Mouse (Mus musculus) A20 (cell line): ENCODE data around the gene Nova2.

ENCODE experiments used
- DNase-seq: peaks from one replicate; pipeline ENCODE4 v3.0.0-alpha.2; 2011; ENCODE audit warnings: low read depth, low spot score

Nova2 gene

DNA sequence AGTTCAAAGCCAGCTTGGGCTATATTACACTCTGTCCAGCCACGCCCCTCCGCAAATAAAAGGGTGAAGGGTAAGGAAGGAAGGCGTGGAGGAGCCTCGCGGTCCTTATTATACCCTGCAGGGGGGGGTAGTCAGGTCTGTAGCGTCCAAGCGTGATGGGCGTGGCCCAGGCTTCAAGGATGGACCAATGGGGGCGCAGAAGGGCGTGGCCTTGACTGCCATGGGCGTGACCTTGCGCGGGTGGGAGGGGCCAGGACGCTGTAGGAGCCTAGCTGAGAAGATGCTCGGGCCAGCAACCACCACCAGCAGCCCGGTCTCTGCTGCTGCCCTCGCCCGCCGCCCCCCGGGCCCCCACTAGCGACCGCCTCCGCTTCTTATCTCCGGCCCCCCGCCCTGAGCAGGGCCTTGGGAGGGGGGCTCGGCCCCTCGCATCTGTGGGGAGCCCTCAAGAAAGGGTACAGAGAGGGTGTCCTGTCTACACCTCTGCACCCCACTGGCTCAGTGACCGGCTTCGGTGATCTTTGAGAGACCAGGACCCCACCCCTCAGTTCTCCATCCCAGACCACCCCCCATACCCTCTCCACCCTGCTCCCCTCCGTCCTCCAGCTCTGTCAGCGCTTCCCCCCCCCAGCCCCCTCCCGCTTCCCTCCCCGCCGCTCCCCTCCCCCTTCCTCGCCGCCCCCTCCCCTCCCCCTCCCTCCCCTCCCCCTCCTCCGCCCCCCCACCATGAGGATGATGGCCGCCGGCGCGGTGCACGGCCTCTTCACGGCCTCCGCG is at the start of gene Nova2:
Gene Nova2, plus strand, starts transcription at position 727 of the 777 bp plus-strand sequence.
- DNase-seq, result peak; percentile 88

DNA sequence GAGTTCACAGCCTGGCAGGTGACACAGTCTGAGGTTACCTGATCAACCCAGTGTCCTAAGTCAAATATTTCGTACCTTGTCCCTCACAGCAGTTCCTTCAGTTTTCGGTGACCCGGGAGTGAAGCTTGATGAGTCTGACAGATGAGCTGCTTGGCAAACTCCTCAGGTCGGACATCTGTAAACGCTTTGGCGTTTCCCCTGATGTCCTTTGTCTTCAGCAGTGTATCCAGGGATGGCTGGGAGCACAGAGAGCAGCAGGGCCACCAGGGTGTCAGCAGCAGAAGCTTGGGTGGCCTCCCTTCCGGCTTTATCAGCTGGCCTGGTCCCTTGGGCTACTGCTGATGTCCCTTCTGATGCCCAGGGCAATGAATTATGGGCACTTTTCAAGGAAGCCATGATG is 47.0 kb upstream of the Nova2 start:
- DNase-seq, result no peak

- DNase-seq, result peak; percentile 71
These were observed 41.5 kb upstream of the Nova2 start for GRCm38 (mm10) chr7:18883991-18884744.

GRCm38 (mm10) chr7:18884745-18885422 is 40.8 kb upstream of the Nova2 start:
- DNase-seq, result no peak

DNA sequence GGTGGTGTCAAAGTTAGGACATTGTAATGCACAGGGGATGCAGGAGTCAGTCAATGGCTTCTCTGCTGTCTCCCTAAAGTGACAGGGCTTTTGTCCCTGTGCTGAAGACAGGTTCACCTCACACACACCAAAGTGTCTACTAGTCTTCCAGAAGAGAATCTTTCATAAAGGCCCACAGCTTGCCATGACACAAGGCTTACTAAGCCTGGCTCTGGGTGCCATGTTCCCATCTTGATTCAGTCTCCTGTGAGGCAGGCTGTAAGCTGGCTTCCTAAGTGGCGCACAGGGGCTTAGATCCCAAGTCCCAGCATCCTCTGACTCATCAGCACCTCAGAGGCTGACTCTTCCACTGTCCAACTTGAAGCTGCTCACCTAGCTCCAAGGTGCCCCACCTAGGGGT is 38.7 kb upstream of the Nova2 start:
- DNase-seq, result no peak

GRCm38 (mm10) chr7:18890848-18891247 is 34.8 kb upstream of the Nova2 start:
- DNase-seq, result no peak

- peak; percentile 86 for DNase-seq
These were observed 33.7 kb upstream of the Nova2 start for GRCm38 (mm10) chr7:18891872-18892599.

GRCm38 (mm10) chr7:18893009-18893408 is 32.7 kb upstream of the Nova2 start:
- DNase-seq, result no peak

DNA sequence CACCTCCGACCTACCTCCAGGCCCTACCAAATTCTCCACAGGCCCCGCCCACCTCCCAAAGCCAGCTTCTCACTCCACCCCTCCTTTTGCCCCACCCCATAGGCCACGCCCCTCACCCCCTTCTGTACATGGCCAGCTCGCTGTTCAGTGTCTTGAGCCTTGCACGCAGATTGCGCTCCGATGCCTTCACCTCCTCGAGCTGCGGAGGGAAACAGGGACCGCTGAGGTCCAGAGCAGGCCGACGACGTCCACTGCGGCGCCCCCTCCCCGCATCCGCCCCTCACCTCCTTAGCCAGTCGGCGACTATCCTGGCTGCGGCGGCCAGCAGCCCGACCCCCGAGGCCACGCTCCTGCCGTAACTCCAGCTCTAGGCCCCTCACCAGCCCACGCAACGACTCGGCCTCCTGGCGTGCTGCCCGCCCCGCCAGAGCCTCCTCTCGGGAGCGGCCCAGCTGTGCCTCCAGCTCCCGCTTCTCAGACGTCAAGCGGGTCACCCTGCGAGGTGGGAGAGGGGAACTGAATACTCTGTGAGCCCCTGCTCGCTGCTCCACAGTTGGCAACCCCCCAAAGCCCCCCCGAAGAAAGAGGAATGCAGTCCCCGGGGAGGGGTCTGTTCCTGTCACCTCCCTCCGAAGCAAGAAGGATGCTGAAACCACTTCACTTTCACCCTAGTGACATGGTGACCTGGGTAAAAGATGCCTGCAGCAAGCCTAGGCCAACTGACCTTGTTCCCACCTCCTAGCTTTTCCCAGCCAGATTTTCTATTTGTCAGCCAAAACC is 31.8 kb upstream of the Nova2 start:
- no peak for DNase-seq

DNA sequence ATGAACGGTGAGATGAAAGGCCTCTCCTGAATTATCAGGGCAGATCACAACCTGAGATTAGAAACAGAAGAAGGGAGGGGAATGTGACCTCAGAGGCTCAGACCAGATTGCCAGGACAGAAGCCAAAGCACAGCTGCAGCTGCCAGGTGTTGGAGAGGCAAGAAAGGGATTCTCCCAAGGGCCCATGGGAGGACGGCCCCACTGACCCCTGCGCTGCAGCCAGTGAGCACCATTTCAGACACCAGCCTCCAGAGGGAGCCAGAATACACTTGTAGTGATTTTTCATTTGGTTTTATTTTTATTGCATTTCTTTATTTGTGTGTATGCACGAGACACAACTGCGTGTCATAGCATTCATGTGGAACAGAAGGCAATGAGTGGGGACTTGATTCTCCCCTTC is 29.2 kb upstream of the Nova2 start:
- DNase-seq, result peak; percentile 81

DNA sequence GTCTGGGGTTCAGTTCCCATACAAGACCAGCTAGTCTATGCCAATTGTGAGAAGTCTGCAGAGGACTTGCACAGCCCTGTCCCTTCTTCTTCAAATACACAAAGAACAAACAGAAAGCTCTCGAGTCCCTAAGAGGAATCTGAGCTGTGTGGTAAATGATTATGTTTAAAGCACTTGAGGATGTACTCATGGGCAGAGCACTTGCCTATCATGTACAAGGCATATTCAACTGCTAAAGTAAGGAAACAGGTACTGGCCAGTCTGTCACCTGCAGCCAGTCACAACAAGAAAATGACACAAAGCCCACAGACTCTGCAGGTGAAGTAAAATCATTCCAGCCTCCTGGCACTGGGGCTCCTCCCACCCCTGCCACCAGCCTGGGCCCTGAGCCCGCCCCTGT is 25.2 kb upstream of the Nova2 start:
- no peak for DNase-seq

GRCm38 (mm10) chr7:18902486-18902885 is 23.2 kb upstream of the Nova2 start:
- DNase-seq, result peak; percentile 17

GRCm38 (mm10) chr7:18904971-18905370 is 20.7 kb upstream of the Nova2 start:
- DNase-seq, result no peak

DNA sequence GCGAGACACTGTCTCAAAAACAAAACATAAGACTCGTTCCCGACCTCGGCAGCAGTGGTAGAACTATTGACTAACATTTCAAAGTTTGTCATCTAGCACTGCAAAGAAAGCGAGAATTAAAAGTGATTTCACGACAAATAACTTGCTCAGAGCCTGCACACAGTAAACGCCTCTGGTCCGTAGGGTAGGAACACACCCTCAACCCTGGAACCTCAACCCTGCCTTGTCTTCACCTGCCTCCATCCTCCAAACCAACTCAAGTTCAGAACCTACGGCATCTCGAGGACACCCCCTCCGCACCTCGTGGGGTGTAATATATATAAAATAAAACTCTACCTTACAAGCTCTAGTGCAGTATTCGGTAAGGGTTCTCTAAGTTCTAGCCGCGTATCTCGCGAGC is 15.9 kb upstream of the Nova2 start:
- DNase-seq, result no peak

GRCm38 (mm10) chr7:18910241-18910831 is 15.4 kb upstream of the Nova2 start, which contains the start of gene Ccdc61:
Gene Ccdc61, minus strand, starts transcription at chr7:18910415.
- peak; percentile 99 for DNase-seq

DNA sequence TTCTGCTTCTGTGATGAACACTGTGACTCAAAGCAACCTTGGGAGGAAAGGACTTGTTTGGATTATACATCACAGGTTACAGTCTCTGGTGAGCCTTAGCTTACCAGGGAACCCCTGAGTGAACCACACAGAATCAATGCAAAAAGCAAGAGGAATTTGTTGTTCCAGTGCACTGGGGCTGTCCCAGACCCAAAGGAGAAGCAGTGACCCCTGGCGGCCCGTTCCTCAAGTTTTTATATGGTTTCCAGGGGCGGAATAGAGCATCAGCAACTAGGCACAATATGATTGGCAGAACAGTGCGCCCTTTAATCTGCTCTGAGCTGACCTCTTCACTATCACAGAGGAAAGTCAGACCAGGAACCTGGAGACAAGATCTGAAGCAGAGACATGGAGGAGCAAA is 9.4 kb upstream of the Nova2 start:
- DNase-seq, result peak; percentile 26

DNA sequence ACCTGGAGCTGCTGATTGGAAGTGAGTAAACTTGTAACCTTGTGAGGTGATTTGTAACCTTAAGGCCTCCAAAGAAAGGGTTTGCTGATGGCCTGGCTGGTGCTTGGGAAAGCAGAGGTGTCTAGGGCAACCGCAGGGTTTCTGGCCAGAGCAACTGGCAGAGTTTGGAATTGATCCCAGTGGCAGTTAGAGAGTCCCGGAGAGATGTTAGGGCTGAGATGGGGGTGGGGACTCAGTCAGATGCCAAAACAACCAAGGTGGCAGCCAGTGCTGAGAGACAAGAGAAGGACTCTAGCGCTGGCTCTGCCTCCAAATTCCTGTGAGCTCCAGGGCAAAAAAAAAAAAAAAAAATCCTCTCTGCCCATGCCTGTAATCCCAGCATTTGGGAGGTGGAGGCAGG is 7.8 kb upstream of the Nova2 start:
- DNase-seq, result no peak

DNA sequence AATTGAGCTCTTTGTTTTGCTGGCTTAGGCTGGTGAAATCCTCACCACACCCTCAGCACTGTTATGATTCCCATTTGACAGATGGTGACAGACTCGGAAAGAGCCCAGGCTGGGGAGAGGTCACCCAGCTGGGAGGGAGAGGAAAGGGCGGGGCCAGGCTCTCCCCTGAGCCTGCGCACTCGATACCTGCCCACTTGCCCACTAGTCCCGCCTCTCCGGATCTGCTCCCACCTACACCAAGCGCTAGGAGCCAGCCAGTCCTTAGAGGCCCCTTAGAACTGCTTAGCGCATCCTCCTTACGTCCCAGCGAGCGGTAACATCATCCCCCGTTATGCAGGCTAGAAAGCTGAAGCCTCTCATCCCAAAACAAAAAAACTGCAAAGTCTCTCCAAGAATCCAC is 4.6 kb upstream of the Nova2 start:
- peak; percentile 48 for DNase-seq

GRCm38 (mm10) chr7:18922807-18923206 is 2.9 kb upstream of the Nova2 start:
- no peak for DNase-seq

DNA sequence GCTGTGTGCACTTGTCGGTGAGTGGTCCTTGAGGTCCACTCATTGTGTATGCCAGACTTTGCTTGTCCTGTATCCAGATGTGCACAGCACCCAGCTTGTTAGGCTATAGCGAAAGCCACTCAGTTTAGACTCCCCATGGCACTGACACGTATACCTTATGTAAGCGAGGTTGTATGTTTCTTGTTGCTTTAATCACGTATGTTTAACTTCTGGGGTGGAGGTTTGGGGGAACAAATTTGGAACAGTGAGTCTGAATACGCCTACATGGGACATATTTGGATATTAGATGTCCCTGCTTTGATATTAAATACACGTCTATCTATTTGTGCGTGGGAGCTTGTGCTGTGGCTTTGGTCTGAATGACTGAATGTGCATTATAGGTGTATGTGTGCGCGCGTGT is 2.4 kb upstream of the Nova2 start:
- DNase-seq, result no peak
